ENCODE assay signal across 8 mouse cellular contexts in the genomic region with DNA sequence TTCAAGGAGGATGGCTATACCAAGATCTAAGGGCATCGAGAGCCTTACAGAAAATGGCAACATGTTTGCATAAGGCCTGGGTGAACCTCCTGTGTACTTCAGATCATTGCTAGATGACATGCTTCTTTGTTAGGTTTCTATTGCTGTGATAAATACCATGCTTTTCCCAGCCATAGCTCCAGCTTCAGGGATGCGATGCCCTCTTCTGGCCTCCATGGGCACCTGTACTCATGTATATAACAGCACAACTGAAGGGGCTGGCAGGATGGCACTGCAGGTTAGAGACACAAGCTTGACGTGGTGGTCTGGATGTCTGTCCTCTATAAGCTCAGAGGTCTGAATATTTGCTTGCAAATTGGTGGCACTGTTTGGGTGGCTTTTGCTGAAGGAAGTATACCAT. TPM values are rescaled to one million over a fixed set of nuclear protein-coding genes. Genes with fewer than 3 reads are reported as not detected.
DNase-seq lines count a peak whose midpoint lies in the region; ATAC-seq and TF ChIP-seq lines count a peak whose summit lies in the region.
"Had no signal": no experiment of that assay in that cellular context is flagged by ENCODE, and none has a peak within 500 bp of the region (broad histone marks: within the 10 kb centered on the region; RNA-seq: fewer than 3 reads in every experiment).

No protein-coding gene starts in this region.

- no peaks in the 10 kb centered on the region for H3K4me1 ChIP-seq in liver, adult 2 months (ENCODE audit: control insufficient read depth, insufficient read depth, low read length)
- H3K4me1 ChIP-seq in liver, embryonic 12.5 days: no peaks in the 10 kb centered on the region

- no peak for ATAC-seq in liver, embryonic 12.5 days
- peak; percentile 48 for ATAC-seq in inflammation-experienced regulatory T-cells, adult 6 months
- no peak for ATAC-seq in megakaryocyte, adult 5-6 weeks (ENCODE audit: poor library complexity, severe bottlenecking)

- H3K4me3 ChIP-seq in liver, adult 2 months (ENCODE audit: insufficient read depth, low read depth, low read length): no peak overlapping the region
- no peak overlapping the region for H3K4me3 ChIP-seq in liver, embryonic 12.5 days

- H3K79me2 ChIP-seq in liver, adult 2 months (ENCODE audit: control insufficient read depth, insufficient read depth, low read length): no peaks in the 10 kb centered on the region

- peak; percentile 59 for TF ChIP-seq CTCF in liver, adult 2 months (IDR thresholded peaks at IDR 0.05; ENCODE audit: low read depth, low read length)

- no peaks in the 10 kb centered on the region for H3K9me3 ChIP-seq in liver, embryonic 12.5 days (replicated peaks)

- no peak overlapping the region for H3K27ac ChIP-seq in liver, adult 2 months (replicated peaks; ENCODE audit: insufficient read depth, low read depth, low read length)
- H3K27ac ChIP-seq in liver, embryonic 12.5 days: no peak overlapping the region

- no peak for TF ChIP-seq POLR2A in liver, adult 2 months (IDR thresholded peaks at IDR 0.05; ENCODE audit: extremely low read depth, insufficient read depth, low read length)

- H3K36me3 ChIP-seq in liver, adult 2 months (ENCODE audit: control insufficient read depth, insufficient read depth, low read length): no peaks in the 10 kb centered on the region
- no peaks in the 10 kb centered on the region for H3K36me3 ChIP-seq in liver, embryonic 12.5 days

- no peak overlapping the region for H3K4me2 ChIP-seq in liver, embryonic 12.5 days

- H3K27me3 ChIP-seq in liver, adult 2 months (ENCODE audit: control insufficient read depth, insufficient read depth, low read length): no peaks in the 10 kb centered on the region
- H3K27me3 ChIP-seq in liver, embryonic 12.5 days (replicated peaks): no peaks in the 10 kb centered on the region

- 58% methylated on average over 3 of the region's 3 CpGs for WGBS in liver, adult 2 months
- WGBS in liver, embryonic 12.5 days (ENCODE audit: insufficient replicate concordance): 41% methylated on average over 3 of the region's 3 CpGs

- peak; percentile 16 for DNase-seq in liver, adult 2 months (ENCODE audit: extremely low read depth, low read depth, low spot score)
- DNase-seq in NIH3T3 (ENCODE audit: low read depth): peak; percentile 48
- peak; percentile 48 for DNase-seq in embryo, embryonic 10.5 days (ENCODE audit: low spot score)
- peak; percentile 59 for DNase-seq in retina, postnatal 1 day

- no peak overlapping the region for H3K9ac ChIP-seq in liver, adult 2 months (ENCODE audit: low read depth, low read length)
- H3K9ac ChIP-seq in liver, embryonic 12.5 days: no peak overlapping the region

RNA-seq across cellular contexts. Expression of gene Rad21l, which starts 14.0 kb away (rescaled TPM):
- not detected in 2 replicates for total RNA-seq in liver, adult 2 months (2014; rRNA removed)
- polyA plus RNA-seq in liver, adult 2 months (2012; rRNA removed): not detected in 2 replicates
- polyA plus RNA-seq in liver, embryonic 12.5 days (2016; fragmentation: Nextera tagmentation; extraction: Ambion mirVana): not detected in 2 replicates
- not detected for polyA plus RNA-seq in inflammation-experienced regulatory T-cells, adult 6 months (2017; shearing (Covaris generic))
- total RNA-seq in megakaryocyte, adult 5-6 weeks (2015): not detected in 2 replicates
- not detected in 2 replicates for total RNA-seq in megakaryocyte, adult 5-6 weeks (2017)
- polyA plus RNA-seq: liver, embryonic 16.5 days had no signal

RNA-seq across cellular contexts. Expression of gene Tmem74b, which starts 19.5 kb away (rescaled TPM):
- total RNA-seq in liver, adult 2 months (2014; rRNA removed): not detected in 2 replicates
- polyA plus RNA-seq in liver, adult 2 months (2012; rRNA removed): not detected in 2 replicates
- 0.11 and 0.30 TPM in 2 replicates for polyA plus RNA-seq in liver, embryonic 12.5 days (2016; fragmentation: Nextera tagmentation; extraction: Ambion mirVana)
- polyA plus RNA-seq in inflammation-experienced regulatory T-cells, adult 6 months (2017; shearing (Covaris generic)): not detected
- not detected in 2 replicates for total RNA-seq in megakaryocyte, adult 5-6 weeks (2015)
- total RNA-seq in megakaryocyte, adult 5-6 weeks (2017): not detected in 2 replicates
- polyA plus RNA-seq: liver, embryonic 16.5 days had no signal

RNA-seq across cellular contexts. Expression of gene Snph, which starts 50.0 kb away (rescaled TPM):
- under 0.01 and 0.09 TPM in 2 replicates for total RNA-seq in liver, adult 2 months (2014; rRNA removed)
- polyA plus RNA-seq in liver, adult 2 months (2012; rRNA removed): 0.04 TPM in 1 of 2 replicates, not detected in the other
- 0.04 TPM in 2 replicates for polyA plus RNA-seq in liver, embryonic 12.5 days (2016; fragmentation: Nextera tagmentation; extraction: Ambion mirVana)
- not detected for polyA plus RNA-seq in inflammation-experienced regulatory T-cells, adult 6 months (2017; shearing (Covaris generic))
- total RNA-seq in megakaryocyte, adult 5-6 weeks (2015): not detected in 2 replicates
- not detected in 2 replicates for total RNA-seq in megakaryocyte, adult 5-6 weeks (2017)
